Comparison of ENCODE assay signal across 11 mouse cellular contexts in genomic region chr6:101921186-101921585, GRCm38 (mm10).
A peak's percentile ranks its signal among the peaks of the same experiment; 100 is the strongest.
DNase-seq lines count a peak whose midpoint lies in the region; ATAC-seq and TF ChIP-seq lines count a peak whose summit lies in the region.
"Had no signal": no experiment of that assay in that cellular context is flagged by ENCODE, and none has a peak within 500 bp of the region (broad histone marks: within the 10 kb centered on the region; RNA-seq: fewer than 3 reads in every experiment).

No protein-coding gene starts in this region.

- no peak overlapping the region for H3K27ac ChIP-seq in intestine, postnatal 0 days (ENCODE audit: low read depth, low read length)
- no peak overlapping the region for H3K27ac ChIP-seq in intestine, embryonic 16.5 days (ENCODE audit: low read length)
- H3K27ac ChIP-seq: neural tube, embryonic 15.5 days had no signal

- no peaks in the 10 kb centered on the region for H3K9me3 ChIP-seq in intestine, postnatal 0 days (ENCODE audit: control insufficient read depth)
- no peaks in the 10 kb centered on the region for H3K9me3 ChIP-seq in intestine, embryonic 16.5 days (ENCODE audit: control insufficient read depth, low read length)
- H3K9me3 ChIP-seq: neural tube, embryonic 15.5 days had no signal

- ATAC-seq in intestine, postnatal 0 days: no peak
- no peak for ATAC-seq in intestine, embryonic 16.5 days
- ATAC-seq in common myeloid progenitor, adult 5-6 weeks (replicated peaks; ENCODE audit: low read depth, poor library complexity, severe bottlenecking): 0 out of 2 replicates have a peak, but pooled peaks have one; percentile 18
- no peak for ATAC-seq in erythroblast, adult 5-6 weeks (replicated peaks; ENCODE audit: low FRiP score, poor library complexity, severe bottlenecking)

- no peak for TF ChIP-seq POLR2A in brain, embryonic 14.5 days (IDR thresholded peaks at IDR 0.05; ENCODE audit: borderline replicate concordance, extremely low read depth, insufficient read depth, insufficient read length, poor library complexity, severe bottlenecking)

- H3K9ac ChIP-seq in intestine, postnatal 0 days (ENCODE audit: low read depth, low read length): no peak overlapping the region
- no peak overlapping the region for H3K9ac ChIP-seq in intestine, embryonic 16.5 days (ENCODE audit: low read depth, low read length)
- H3K9ac ChIP-seq: neural tube, embryonic 15.5 days had no signal

- H3K4me3 ChIP-seq in intestine, postnatal 0 days (ENCODE audit: low read depth, low read length): no peak overlapping the region
- H3K4me3 ChIP-seq in intestine, embryonic 16.5 days (ENCODE audit: low read length): no peak overlapping the region
- H3K4me3 ChIP-seq: neural tube, embryonic 15.5 days had no signal

- DNase-seq in brain, embryonic 14.5 days (ENCODE audit: low read depth): peak; percentile 94
- peak; percentile 16 for DNase-seq in kidney, postnatal 10 days
- DNase-seq in thymus, postnatal 36 days: no peak
- DNase-seq in frontal cortex, postnatal 14 days (ENCODE audit: low spot score in 2 of 2): no peak
- DNase-seq: thymus, adult 2 months had no signal

- H3K4me2 ChIP-seq in intestine, postnatal 0 days (replicated peaks; ENCODE audit: low read depth): no peak overlapping the region
- H3K4me2 ChIP-seq in intestine, embryonic 16.5 days (ENCODE audit: low read depth, low read length): no peak overlapping the region
- H3K4me2 ChIP-seq: neural tube, embryonic 15.5 days had no signal

- H3K36me3 ChIP-seq in intestine, postnatal 0 days (ENCODE audit: control insufficient read depth, insufficient read depth): no peaks in the 10 kb centered on the region
- no peaks in the 10 kb centered on the region for H3K36me3 ChIP-seq in intestine, embryonic 16.5 days (ENCODE audit: control insufficient read depth, insufficient read depth, low read length)
- H3K36me3 ChIP-seq: G1E; neural tube, embryonic 15.5 days had no signal

- peak; percentile 13; the same call in 1 of the 2 replicates for TF ChIP-seq CTCF in intestine, postnatal 0 days (IDR thresholded peaks at IDR 0.05; ENCODE audit: low read depth)
- TF ChIP-seq CTCF in brain, embryonic 14.5 days (IDR thresholded peaks at IDR 0.05; ENCODE audit: borderline replicate concordance, extremely low read depth, insufficient read depth, insufficient read length): no peak

- H3K4me1 ChIP-seq in intestine, postnatal 0 days (replicated peaks; ENCODE audit: control insufficient read depth, insufficient read depth, low read length): no peaks in the 10 kb centered on the region
- H3K4me1 ChIP-seq in intestine, embryonic 16.5 days (ENCODE audit: control insufficient read depth, insufficient read depth, low read length): no peaks in the 10 kb centered on the region
- H3K4me1 ChIP-seq: neural tube, embryonic 15.5 days had no signal

- no peaks in the 10 kb centered on the region for H3K27me3 ChIP-seq in intestine, postnatal 0 days (replicated peaks; ENCODE audit: control insufficient read depth, insufficient read depth, low read length)
- H3K27me3 ChIP-seq in intestine, embryonic 16.5 days (replicated peaks; ENCODE audit: control insufficient read depth, insufficient read depth, low read length): no peaks in the 10 kb centered on the region
- H3K27me3 ChIP-seq: neural tube, embryonic 15.5 days had no signal

Comparison
In these comparisons a context has a peak if more than half of its experiments do, and no peak if none do; other contexts are left out.
1. DNase-seq: peak in brain, embryonic 14.5 days (single experiment) and kidney, postnatal 10 days (single experiment); none in thymus, postnatal 36 days (0 of 2) and frontal cortex, postnatal 14 days (0 of 2).